Mouse (Mus musculus) thymus, postnatal 0 days (tissue): ENCODE measurements around the gene Gm10770. TPM values are rescaled to one million over a fixed set of nuclear protein-coding genes. Genes with fewer than 3 reads are reported as not detected.
A peak's percentile ranks its signal among the peaks of the same experiment; 100 is the strongest.
"Not testable (repeated sequence)": the region's sequence is repeated elsewhere in the genome, so short reads cannot be mapped to it uniquely, and the experiment has no call there.

ENCODE experiments used
- DNase-seq: peaks from one replicate; pipeline ENCODE4 v3.0.0-alpha.2; 2015; ENCODE audit warnings: low spot score
- polyA plus RNA-seq: library from polyadenylated mRNA; unstranded; fragments of >200 nt; fragmentation: Nextera tagmentation; extraction: Ambion mirVana; gene quantifications from 2 replicates; pipeline ENCODE4 v1.2.1, GENCODE M21; 2015

Gene Gm10770
- polyA plus RNA-seq, result not detected in 2 replicates

GRCm38 (mm10) chr2:150179579-150179978 is at the start of gene Gm10770:
Gene Gm10770 (minus strand): TSS chr2:150179679.
- DNase-seq, result not testable (repeated sequence)

DNA sequence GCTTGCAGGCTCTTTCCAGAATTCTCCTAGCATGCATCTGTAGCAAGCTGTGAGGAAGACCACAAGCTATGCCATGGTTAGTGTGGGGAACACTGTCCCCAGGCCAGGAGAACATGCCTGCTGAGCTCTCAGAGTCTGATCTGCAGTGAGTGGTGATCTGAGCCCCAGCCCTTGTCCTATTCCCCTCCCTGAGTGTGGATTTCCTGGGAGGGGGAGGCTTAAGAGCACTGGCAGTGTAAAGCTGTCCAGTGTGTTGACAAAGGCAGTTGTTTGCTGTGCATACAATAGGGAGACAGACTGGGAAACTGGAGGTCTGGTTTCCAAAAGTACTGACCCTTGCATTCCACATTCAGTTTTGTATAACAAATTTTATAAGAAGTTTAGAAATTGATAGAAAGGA is 43.8 kb upstream of the Gm10770 start:
- DNase-seq, result not testable (repeated sequence)

DNA sequence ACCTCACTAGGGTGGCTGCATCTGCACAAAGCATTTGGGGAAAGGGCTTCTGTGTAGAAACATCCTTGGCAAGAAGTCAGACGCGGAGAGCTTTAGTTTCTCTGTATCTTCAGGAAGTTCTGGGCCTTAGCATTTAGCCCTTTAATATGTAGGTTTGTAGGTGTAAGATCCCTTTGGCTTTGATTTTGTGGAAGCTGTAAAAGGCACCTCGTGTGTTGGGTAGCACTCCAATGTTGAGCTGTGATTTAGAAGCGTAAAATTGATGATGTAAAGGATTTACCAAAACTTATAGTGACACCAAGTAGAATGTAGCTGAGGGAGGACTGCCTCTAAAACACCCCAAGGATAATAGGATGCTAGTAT is 38.9 kb upstream of the Gm10770 start:
- not testable (repeated sequence) for DNase-seq

DNA sequence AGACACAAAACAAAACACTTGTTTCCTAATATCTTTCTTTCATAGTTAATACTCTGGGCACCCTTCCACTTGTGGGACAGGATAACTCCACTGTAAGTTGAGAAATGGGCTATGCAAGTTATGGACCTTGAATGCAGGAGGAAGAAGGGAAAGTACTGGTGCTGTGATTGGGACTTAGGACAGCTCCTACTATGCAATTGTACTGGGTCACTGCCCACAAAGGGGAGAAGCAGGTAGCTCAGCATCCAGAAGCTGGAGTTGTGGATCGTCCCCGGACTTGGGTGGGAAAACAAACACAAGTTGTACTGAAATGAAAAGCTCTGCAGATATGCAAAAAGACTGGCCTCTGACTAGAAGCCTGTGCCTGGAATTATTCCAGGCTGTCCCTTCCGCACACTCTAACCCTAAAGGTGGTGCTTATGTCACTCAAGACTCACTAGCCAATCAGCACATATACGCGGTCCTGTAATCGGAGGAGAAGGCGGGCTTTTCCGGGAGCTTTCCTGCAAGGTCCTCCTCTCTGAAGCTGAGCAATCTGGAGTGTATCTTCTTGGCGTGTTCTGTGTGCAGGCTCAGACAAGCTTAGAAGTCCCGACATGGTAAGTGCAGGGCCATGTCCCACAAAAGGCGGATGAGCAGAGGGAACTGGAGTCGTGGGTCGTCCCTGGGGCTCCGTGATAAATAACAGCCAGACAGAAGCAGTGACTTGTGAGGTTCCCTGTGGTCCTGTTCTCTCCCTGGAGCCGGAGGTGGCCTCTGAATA is 38.3 kb upstream of the Gm10770 start, which contains the start of gene Zfp937:
Gene Zfp937 (plus strand): TSS at position 474 of the 763 bp plus-strand sequence.
- DNase-seq, result peak; percentile 2

GRCm38 (mm10) chr2:150181570-150181999 is 2.1 kb upstream of the Gm10770 start, which contains the start of gene Gm14139:
Gene Gm14139 (plus strand): TSS chr2:150181755.
- DNase-seq, result not testable (repeated sequence)

- not testable (repeated sequence) for DNase-seq
Observed at GRCm38 (mm10) chr2:150181046-150181445, 1.6 kb upstream of the Gm10770 start.

DNA sequence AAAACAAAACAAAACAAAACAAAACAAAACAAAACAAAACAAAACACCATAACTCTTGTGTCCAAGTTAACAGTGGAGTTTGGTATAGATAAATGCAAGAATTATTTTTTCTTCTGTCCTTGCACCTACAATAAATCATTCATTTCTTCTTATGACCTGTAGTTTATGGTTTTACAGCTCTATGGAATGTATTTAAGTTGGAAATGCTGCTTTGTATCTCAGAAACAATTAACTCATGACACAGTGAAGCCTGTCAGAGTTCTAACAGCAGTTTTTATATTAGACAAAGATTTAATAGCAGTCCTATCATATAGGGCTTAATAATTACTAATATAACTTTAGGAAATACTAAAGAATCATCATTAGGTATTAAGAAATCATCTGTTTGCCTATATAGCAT is 5.6 kb downstream of the Gm10770 start:
- DNase-seq, result no peak

GRCm38 (mm10) chr2:150166703-150167102 is 12.8 kb downstream of the Gm10770 start:
- no peak for DNase-seq

DNA sequence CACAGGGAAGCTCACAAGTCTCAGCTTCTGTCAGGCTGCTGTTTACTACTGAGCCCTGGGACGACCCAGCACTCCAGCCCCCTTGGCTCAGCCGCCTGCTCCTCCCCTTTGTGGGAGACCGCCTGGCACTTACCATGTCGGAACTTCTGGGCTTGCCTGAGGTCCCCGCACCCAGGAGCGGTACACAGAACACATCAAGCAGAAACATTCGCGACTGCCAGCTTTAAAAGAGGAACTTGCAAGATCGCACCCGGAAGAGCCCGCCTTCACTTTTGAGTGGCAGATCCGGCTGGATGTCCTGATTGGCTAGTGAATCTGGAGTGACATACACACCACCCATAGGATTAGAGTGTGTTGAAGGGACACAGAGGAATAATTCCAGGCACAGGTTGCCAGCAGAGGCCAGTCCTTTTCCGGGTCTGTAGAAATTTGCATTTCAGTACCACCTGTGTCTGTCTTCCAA is 43.0 kb downstream of the Gm10770 start, which contains the start of gene Zfp120:
Gene Zfp120 (minus strand): TSS at position 274 of the 463 bp plus-strand sequence.
- peak; percentile 93 for DNase-seq

DNA sequence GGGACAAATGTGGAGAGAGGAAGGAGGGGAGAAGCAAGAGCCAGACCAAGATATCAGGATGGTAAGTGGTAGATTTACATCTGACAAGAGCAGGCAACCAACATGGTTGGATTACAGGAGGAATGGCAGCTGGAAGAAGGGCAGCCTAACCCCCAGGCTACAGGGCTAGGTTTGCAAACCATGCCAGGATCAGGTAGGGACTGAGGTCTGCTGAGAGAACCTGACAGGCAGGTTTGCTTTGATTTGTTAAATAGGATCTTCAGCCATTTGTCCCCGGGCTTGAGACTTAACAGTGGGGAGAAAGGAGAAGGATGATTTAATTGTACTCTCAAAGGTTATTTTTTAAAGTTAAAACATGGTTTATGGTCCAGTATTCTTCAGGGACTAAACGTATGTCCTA is 46.7 kb downstream of the Gm10770 start:
- DNase-seq, result no peak

DNA sequence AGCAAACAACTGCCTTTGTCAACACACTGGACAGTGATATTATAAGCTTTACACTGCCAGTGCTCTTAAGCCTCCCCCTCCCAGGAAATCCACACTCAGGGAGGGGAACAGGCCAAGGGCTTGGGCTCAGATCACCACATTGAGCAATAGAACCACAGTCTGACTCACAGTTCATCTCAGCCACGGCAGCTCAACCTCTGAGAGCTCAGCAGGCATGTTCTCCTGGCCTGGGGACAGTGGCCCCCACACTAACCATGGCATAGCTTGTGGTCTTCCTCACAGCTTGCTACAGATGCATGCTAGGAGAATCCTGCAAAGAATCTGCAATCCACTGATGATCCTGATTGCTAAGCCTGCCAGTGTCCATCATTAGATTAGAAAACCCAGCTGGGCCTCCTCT is 47.5 kb downstream of the Gm10770 start:
- DNase-seq, result not testable (repeated sequence)

Other genes starting within 250 kb of the Gm10770 start
- 8.5 and 9.1 TPM in 2 replicates for gene Zfp120, start 43.0 kb downstream of the Gm10770 start, polyA plus RNA-seq
- 0.18 and 0.51 TPM in 2 replicates for gene Gm14139, start 2.1 kb upstream of the Gm10770 start, polyA plus RNA-seq
- 2.7 and 2.9 TPM in 2 replicates for gene Zfp937, start 38.4 kb upstream of the Gm10770 start, polyA plus RNA-seq
- gene Gm21994, start 75.9 kb upstream of the Gm10770 start, polyA plus RNA-seq, result 3.4 TPM in 2 replicates
- gene Gm14124, start 77.8 kb upstream of the Gm10770 start, polyA plus RNA-seq, result 0.04 TPM in 1 of 2 replicates, not detected in the other
- 2.6 and 3.2 TPM in 2 replicates for gene Gm10130, start 144.0 kb upstream of the Gm10770 start, polyA plus RNA-seq
- gene 3300002I08Rik, start 183.1 kb upstream of the Gm10770 start, polyA plus RNA-seq, result 4.6 TPM in 2 replicates